Mouse (Mus musculus) olfactory bulb, adult 2 months (tissue): ENCODE results near the gene Hpca.

Source experiments
- CTCF ChIP-seq: fragments of 200-500 bp; IDR thresholded peaks from 2 replicates; pipeline ENCODE4 v1.5.1; 2012; ENCODE audit warnings: low read depth, mild to moderate bottlenecking, low read length, moderate library complexity; ENCODE audit not compliant: insufficient read depth
- POLR2A ChIP-seq: fragments of 200-500 bp; IDR thresholded peaks from 2 replicates; pipeline ENCODE4 v1.6.1; 2012; ENCODE audit warnings: mild to moderate bottlenecking, low read depth, low read length, moderate library complexity; ENCODE audit not compliant: insufficient read depth

GRCm38 (mm10) chr4:129117720-129118510, 3.9 kb downstream of the Hpca start:
- TF ChIP-seq CTCF = no peak
- no peak for TF ChIP-seq POLR2A
